Mouse (Mus musculus) heart, adult 2 months (tissue): ENCODE measurements around the gene Akt1s1. TPM values are rescaled to one million over a fixed set of nuclear protein-coding genes. Genes with fewer than 3 reads are reported as not detected.

Experiments used
- DNase-seq, 2 experiments: peaks; one replicate each; pipeline ENCODE4 v3.0.0; 2021
- H3K27ac ChIP-seq: fragments of 200-600 bp; 2 replicates; pipeline ENCODE4 v1.8.1; 2022
- H3K27me3 ChIP-seq: fragments of 200-500 bp; 2 replicates; pipeline ENCODE4 v1.6.1; 2012; ENCODE audit warnings: mild to moderate bottlenecking, low read length, inconsistent platforms, mixed read lengths; ENCODE audit not compliant: control insufficient read depth, insufficient read depth
- H3K36me3 ChIP-seq: fragments of 200-500 bp; 2 replicates; pipeline ENCODE4 v1.6.1; 2012; ENCODE audit warnings: low read length, inconsistent platforms; ENCODE audit not compliant: control insufficient read depth, insufficient read depth
- H3K4me1 ChIP-seq: fragments of 200-500 bp; 2 replicates; pipeline ENCODE4 v1.6.1; 2011; ENCODE audit warnings: low read length; ENCODE audit not compliant: control insufficient read depth, insufficient read depth
- H3K4me3 ChIP-seq: fragments of 200-600 bp; 2 replicates; pipeline ENCODE4 v1.8.1; 2022
- H3K79me2 ChIP-seq: fragments of 200-500 bp; replicated peaks from 2 replicates; pipeline ENCODE4 v1.6.1; 2012; ENCODE audit warnings: mild to moderate bottlenecking, inconsistent platforms, low read length, moderate library complexity, mixed read lengths; ENCODE audit not compliant: control insufficient read depth, insufficient read depth
- H3K9ac ChIP-seq: fragments of 200-500 bp; 2 replicates; pipeline ENCODE4 v1.6.1; 2012; ENCODE audit warnings: low read depth, mild to moderate bottlenecking, control low read depth, inconsistent platforms, low read length, mixed read lengths
- CTCF ChIP-seq: fragments of 200-600 bp; IDR thresholded peaks from 2 replicates; pipeline ENCODE4 v1.8.1; 2022; ENCODE audit warnings: antibody characterized with exemption, mild to moderate bottlenecking, moderate library complexity
- EP300 ChIP-seq: fragments of 200-500 bp; IDR thresholded peaks from 2 replicates; pipeline ENCODE4 v1.6.1; 2011; ENCODE audit warnings: low read depth, low read length, control low read depth; ENCODE audit not compliant: insufficient read depth
- POLR2A ChIP-seq: fragments of 200-500 bp; IDR thresholded peaks from 2 replicates; pipeline ENCODE4 v1.6.1; 2011; ENCODE audit warnings: mild to moderate bottlenecking, low read depth, low read length, control low read depth; ENCODE audit not compliant: insufficient read depth
- WGBS: fragments of 180-500 bp; shearing (Covaris S2); methylation state at CpG from one replicate; pipeline ENCODE4 v1.1.7; 2018; 5-methylcytosine and 5-hydroxymethylcytosine counted together
- intact Hi-C: fragments of 180-260 bp; cut with DNase I; formaldehyde crosslinking; loops from one replicate; pipeline ENCODE4 v1.15.1; 2025
- polyA plus RNA-seq: library from polyadenylated mRNA; depleted of rRNA; stranded (reverse); fragments of >200 nt; gene quantifications from 2 replicates; pipeline ENCODE4 v1.2.3, GENCODE M21; 2012
- total RNA-seq, 2 experiments: library from RNA; stranded (reverse); gene quantifications; 2 replicates each; pipeline ENCODE4 v1.2.3; 2021

The Akt1s1 gene
- total and polyA plus RNA-seq, 3 experiments, result 62.6 to 72.8 (median 63.0) TPM

DNA sequence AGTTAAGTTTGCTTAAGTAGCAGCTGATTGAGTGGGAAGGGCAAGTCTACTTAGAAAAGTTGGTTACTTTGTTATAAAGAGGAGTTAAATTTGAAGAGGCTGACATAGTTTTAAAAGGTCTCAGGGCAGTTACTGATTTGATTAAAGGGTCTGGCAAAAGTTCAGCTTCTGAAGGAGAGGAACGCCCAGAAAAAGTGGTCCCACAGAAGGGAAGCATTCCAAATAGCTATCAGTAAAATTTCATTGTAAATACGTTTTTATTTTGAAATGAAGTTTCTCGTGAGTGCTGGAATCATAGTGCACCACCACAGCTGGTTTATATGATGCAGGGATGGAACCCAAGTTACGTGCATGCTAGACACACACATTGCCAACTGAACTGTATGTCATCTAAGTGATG lies 16.0 kb upstream of the Akt1s1 start:
- TF ChIP-seq POLR2A, result no peak
- no peak for TF ChIP-seq EP300
- no peak for TF ChIP-seq CTCF
- intact Hi-C loops, result no loop called here
- no peak overlapping the region for H3K9ac ChIP-seq

DNA sequence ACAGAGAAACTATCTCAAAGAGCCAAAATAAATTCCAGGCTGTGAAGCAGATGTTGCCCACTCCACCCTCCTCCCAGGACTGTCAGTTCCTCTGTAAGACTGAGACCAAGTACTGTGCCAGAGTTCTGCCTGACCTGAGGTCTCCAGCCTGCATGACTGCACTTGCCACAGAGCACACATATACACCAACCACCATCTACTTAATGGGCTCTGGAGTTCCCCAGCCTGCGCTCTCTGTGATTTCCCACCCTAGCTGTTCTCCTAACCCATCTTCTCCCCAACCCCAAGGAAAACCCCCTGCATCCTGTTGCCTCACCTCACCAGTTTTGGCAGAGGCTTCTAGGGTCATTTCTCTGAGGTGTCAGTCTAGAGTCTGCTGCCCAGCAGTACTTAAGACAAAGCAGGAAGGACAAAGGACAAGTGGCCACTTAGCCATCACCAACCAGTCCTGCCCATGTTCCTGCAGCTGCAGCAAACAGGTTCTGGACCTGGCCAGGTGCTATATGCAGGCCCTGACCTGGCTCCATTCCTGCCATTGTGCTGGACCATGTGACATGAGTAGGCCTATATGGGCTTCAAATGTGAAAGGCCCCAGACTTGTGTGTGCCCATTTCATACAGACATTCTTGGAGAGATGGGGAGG lies 13.3 kb upstream of the Akt1s1 start:
- H3K4me1 ChIP-seq, result peaks cover 10% of the 10 kb centered on the region
- WGBS, result 60% methylated on average over 1 of the region's 1 CpGs
- no peaks in the 10 kb centered on the region for H3K36me3 ChIP-seq
- no peak for DNase-seq
- H3K79me2 ChIP-seq, result no peaks in the 10 kb centered on the region
- H3K4me3 ChIP-seq, result no peak overlapping the region
- no peak overlapping the region for H3K27ac ChIP-seq
- no peaks in the 10 kb centered on the region for H3K27me3 ChIP-seq
- intact Hi-C loops, result no loop called here
- TF ChIP-seq EP300, result no peak
- H3K9ac ChIP-seq, result no peak overlapping the region

More for the DNA sequence above, 16.0 kb upstream of the Akt1s1 start:
- no peaks in the 10 kb centered on the region for H3K36me3 ChIP-seq
- DNase-seq, result no peak
- H3K79me2 ChIP-seq, result 0 out of 2 replicates have a peak, but pooled peaks cover under 1% of the 10 kb centered on the region
- H3K27ac ChIP-seq, result no peak overlapping the region
- no peaks in the 10 kb centered on the region for H3K27me3 ChIP-seq
- no peak overlapping the region for H3K4me3 ChIP-seq
- H3K4me1 ChIP-seq, result peaks cover 8% of the 10 kb centered on the region
- WGBS, result 62% methylated on average over 4 of the region's 4 CpGs

DNA sequence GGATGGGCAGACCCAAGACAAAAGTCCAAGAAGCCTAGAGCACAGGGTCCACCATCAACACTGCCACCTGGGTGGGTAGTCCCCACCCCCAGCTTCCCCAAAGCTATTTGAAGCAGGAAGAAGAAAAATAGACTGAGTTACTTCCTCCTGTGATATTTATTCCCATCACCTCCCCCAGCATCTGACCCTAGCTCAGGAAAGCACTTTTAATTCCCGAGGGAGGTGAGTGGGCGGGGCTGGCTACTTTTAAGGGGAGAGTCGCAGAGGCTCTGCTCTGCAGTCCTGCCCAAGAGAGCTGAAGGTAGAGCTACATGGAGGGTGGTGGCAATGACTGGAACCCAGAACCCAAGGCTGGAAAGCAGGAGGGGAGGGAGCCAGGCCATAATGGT lies 12.8 kb upstream of the Akt1s1 start:
- Histone ChIP-seq H3K79me2 (no peaks in the 10 kb centered on the region), H3K9ac (no peak overlapping the region; the same call in 1 of the 2 replicates), H3K36me3 (no peaks in the 10 kb centered on the region), H3K27ac (no peak overlapping the region; the same call in 1 of the 2 replicates), H3K4me1 (peaks cover 10% of the 10 kb centered on the region), H3K27me3 (no peaks in the 10 kb centered on the region), H3K4me3 (no peak overlapping the region)
- DNase-seq, result peak in 1 of 2 experiments; percentile 59
- no peak for TF ChIP-seq CTCF
- TF ChIP-seq EP300, result no peak
- 0 out of 2 replicates have a peak, but pooled peaks have one; percentile 23 for TF ChIP-seq POLR2A
- intact Hi-C loops, result no loop called here
- WGBS, result 20% methylated on average over 3 of the region's 3 CpGs

DNA sequence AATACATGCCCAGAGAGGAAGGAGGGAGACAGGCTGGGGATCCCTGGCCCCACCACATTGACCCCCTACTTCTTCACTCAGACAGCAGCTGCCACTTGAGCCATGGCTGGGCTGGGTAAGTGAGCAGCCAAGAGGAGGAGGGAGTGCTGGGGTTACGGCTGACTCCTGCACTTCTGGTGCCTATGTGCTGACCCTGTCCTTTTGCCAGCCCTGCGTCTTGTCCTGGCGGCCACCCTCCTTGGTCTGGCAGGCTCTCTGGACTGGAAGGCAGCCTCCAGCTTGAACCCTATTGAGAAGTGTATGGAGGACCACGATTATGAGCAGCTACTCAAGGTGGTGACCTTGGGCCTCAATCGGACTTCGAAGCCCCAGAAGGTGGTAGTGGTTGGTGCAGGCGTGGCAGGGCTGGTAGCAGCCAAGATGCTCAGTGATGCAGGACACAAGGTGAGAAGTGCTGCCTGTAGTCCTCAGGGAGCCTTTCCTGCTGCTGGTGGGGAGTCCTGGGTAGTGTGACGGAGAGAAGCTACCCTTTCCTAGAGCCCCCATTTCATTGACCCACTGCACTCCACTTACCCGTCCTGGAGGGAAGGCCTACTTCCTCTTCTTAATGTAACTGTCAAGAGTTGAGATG lies 12.3 kb upstream of the Akt1s1 start:
- peaks cover 10% of the 10 kb centered on the region for H3K4me1 ChIP-seq
- no peaks in the 10 kb centered on the region for H3K36me3 ChIP-seq
- WGBS, result 71% methylated on average over 9 of the region's 9 CpGs
- H3K4me3 ChIP-seq, result no peak overlapping the region
- intact Hi-C loops, result no loop called here
- H3K79me2 ChIP-seq, result no peaks in the 10 kb centered on the region
- DNase-seq, result no peak
- H3K27ac ChIP-seq, result peak overlapping the region; percentile 3; the same call in 1 of the 2 replicates
- H3K9ac ChIP-seq, result peak overlapping the region; percentile 27
- H3K27me3 ChIP-seq, result no peaks in the 10 kb centered on the region
- no peak for TF ChIP-seq CTCF
- TF ChIP-seq EP300, result no peak

DNA sequence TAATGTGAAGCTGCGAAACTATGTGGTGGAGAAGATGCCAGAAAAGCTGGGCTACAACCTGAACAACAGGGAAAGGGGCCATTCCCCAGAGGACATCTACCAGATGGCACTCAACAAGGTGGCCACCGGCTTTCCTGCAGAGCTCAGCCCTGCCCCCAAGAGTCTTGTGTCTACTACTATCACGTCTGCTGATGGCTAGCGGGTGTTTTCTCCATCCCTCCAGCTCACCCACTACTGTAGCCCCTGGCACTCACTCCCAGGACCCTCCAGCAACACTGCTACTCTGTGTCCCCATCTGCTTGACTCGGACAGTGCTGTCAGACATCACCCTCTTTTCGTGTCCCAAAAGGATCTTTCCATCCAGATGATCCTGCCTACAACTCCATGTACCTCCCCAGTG lies 10.7 kb upstream of the Akt1s1 start:
- intact Hi-C loops, result no loop called here
- no peak overlapping the region for H3K27ac ChIP-seq
- no peak overlapping the region for H3K9ac ChIP-seq
- peaks cover 10% of the 10 kb centered on the region for H3K4me1 ChIP-seq
- no peak overlapping the region for H3K4me3 ChIP-seq
- H3K79me2 ChIP-seq, result no peaks in the 10 kb centered on the region
- DNase-seq, result no peak
- H3K36me3 ChIP-seq, result no peaks in the 10 kb centered on the region
- 95% methylated on average over 6 of the region's 6 CpGs for WGBS
- TF ChIP-seq CTCF, result no peak
- no peak for TF ChIP-seq EP300
- no peak for TF ChIP-seq POLR2A
- no peaks in the 10 kb centered on the region for H3K27me3 ChIP-seq

DNA sequence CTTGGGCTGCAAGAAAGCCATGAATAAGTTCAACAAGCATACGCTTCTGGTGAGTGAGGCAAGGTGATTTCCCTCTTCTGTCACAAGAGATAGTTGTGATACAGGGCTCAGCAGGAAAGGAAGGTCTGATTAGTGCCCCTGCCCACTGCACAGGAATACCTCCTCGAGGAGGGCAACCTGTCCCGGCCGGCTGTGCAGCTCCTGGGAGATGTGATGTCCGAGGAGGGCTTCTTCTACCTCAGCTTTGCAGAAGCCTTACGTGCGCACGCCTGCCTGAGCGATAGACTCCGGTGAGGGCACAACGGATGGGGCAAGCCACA lies 9.7 kb upstream of the Akt1s1 start:
- intact Hi-C loops, result no loop called here
- H3K9ac ChIP-seq, result peak overlapping the region; percentile 67
- no peaks in the 10 kb centered on the region for H3K36me3 ChIP-seq
- H3K4me1 ChIP-seq, result peaks cover 10% of the 10 kb centered on the region
- DNase-seq, result no peak
- WGBS, result 48% methylated on average over 11 of the region's 11 CpGs
- peak overlapping the region; percentile 37 for H3K4me3 ChIP-seq
- H3K27ac ChIP-seq, result no peak overlapping the region; the same call in 1 of the 2 replicates
- no peak for TF ChIP-seq CTCF
- TF ChIP-seq POLR2A, result no peak
- TF ChIP-seq EP300, result no peak
- no peaks in the 10 kb centered on the region for H3K79me2 ChIP-seq
- H3K27me3 ChIP-seq, result no peaks in the 10 kb centered on the region
